Mouse (Mus musculus) effector memory CD4-positive, alpha-beta T cell, adult 7 months (primary cell): ENCODE data around the gene Pak4. TPM values are rescaled to one million over a fixed set of nuclear protein-coding genes. Genes with fewer than 3 reads are reported as not detected.

ENCODE experiments used
- polyA plus RNA-seq: library from polyadenylated mRNA; unstranded; fragments of 100-300 nt; shearing (Covaris generic); gene quantifications from one replicate; pipeline ENCODE4 v1.2.1, GENCODE M21; 2017

Gene Pak4
- polyA plus RNA-seq = 9.0 TPM

DNA sequence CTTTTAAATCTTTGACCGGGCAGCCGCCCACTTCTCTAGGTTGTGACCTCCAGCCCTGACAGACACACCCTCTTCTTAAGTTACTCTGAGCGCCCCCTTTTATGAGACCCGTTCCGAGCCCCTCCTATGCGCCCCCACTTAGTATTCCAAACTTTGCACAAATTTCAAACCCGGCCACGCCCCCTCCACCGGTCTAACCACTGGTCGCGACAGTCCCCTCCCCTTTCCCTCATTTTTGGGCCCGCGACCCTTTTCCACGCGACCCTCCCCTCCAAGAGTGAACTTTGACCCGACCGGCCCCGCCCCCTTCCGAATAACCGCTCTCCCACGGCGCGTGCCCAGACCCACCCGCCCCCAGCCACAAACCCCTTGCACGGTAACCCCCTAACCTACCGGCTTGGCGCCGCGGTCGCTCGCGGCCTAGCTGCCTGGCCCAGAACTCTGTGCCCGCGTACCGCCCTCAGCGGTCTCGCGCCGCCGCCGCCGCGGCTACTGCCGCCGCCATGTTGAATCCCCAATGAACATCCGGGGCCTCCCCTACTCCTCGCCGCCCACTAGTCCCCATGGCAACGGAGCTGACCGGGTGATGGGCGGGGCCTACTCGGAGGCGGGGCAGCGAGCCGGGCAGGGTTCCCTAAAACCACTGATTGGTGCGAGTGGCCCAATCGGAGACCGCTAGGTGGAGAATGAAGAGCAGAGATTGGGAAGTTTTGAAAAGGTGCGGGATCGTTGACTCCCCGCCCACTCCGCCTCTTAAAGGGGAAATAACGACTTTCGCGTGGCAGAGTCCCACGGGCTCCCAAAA is at the start of gene Pak4, which contains the start of gene Samd4b:
Gene Pak4, minus strand, starts transcription at position 544 of the 805 bp plus-strand sequence.
Gene Samd4b, minus strand, starts transcription at position 503 of the 805 bp plus-strand sequence.

DNA sequence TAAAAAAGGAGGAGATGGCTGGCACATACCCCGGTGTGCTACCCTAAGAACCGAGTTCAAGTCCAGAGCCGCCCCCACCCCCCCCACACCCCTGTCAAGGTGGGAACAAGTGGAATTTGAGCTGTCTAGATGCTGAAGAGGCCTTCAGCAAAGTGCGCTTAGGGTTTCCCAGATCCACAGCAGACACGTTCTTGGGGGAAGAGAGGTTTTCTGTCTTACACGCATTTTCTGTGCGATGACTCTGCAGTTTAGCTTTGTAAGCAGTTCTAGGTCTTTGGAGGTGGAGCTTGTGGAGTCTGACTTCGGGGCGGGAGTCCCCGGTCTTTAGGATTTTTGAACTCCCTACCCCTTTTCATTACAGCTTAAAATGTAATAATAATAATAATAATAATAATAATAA is 33.1 kb upstream of the Pak4 start, which contains the start of gene Acp7:
Gene Acp7, minus strand, starts transcription at position 260 of the 400 bp plus-strand sequence.

DNA sequence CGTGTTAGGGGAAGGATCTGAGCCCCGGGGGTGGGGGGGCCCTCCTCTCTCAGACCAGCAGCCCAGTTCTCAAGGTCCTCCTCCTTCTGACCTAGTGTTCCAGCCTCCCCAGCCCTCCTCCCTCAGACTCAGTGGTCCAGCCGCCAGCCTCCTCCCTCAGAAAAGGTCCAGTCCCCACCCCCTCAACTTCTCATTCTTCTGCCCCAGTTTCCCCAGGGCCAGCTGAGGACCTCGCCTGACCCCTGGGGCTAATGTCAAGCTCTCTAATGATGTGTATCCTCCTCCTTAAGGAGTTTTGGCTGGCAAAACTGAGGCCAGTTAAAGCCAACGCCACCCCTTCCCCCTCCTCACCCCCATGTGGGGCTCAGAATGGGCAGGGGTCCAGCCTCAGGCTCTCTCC is 50.8 kb downstream of the Pak4 start, which contains the start of gene Nccrp1:
Gene Nccrp1, minus strand, starts transcription at position 101 of the 400 bp plus-strand sequence.

DNA sequence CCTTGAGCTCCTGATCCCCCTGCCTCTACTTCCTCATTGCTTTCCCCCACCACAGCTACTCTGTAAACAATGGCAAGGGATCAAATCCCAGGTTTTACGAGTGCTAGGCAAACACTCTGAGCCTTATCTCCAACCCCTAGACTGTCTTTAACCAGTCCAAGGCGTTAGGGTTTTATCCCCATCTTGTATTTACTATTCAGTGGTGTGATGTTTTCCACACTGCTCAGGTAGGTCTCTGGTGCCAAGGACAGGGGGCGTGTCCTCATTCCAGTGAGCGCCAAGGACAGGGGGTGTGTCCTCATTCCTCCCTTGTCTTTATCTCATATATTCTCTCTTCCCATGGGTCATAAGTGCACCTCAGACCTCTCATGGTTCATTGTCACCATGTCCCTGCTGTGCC is 57.5 kb downstream of the Pak4 start, which contains the start of gene Sycn:
Gene Sycn, plus strand, starts transcription at position 360 of the 400 bp plus-strand sequence.

DNA sequence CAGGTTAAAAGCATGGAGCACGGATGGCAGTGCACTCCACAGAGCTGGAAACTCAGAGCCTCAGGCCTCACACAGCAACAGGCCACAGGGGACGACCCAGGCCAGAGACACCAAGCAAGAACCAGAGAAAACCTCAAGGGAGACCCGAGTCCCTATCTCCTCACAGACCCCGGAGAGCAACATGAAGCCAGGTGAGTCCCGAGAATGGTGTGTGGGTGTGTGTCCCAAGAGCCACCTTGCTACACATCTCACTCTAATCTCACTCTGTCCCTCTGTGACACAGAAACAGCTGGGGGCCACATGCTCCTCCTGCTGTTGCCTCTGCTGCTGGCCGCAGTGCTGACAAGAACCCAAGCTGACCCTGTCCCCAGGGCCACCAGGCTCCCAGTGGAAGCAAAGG is 75.4 kb downstream of the Pak4 start, which contains the start of gene Ifnl3:
Gene Ifnl3, plus strand, starts transcription at position 301 of the 400 bp plus-strand sequence.

DNA sequence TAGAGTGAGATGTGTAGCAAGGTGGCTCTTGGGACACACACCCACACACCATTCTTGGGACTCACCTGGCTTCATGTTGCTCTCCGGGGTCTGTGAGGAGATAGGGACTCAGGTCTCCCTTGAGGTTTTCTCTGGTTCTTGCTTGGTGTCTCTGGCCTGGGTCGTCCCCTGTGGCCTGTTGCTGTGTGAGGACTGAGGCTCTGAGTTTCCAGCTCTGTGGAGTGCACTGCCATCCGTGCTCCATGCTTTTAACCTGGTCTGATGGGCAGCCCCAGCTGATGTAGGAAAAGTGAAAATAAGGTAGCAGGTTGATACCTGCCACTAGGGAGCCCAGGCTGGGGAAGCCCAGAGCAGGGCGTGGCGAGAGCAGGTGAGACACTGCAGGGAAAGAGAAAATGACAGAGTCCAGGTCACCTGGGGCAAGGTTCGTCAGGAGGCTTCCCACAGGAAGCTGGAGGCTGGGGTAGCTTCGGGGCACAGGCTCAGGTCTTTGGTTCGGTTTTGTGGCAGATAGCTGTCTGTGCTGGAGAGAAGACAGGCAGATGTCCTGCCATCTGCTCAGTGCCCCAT is 87.5 kb downstream of the Pak4 start, which contains the start of gene Ifnl2:
Gene Ifnl2, minus strand, starts transcription at position 51 of the 570 bp plus-strand sequence.

Other genes starting within 250 kb of the Pak4 start
- 871 TPM for gene Rps16, start 247.5 kb downstream of the Pak4 start, polyA plus RNA-seq
- gene Plekhg2, start 225.6 kb downstream of the Pak4 start, polyA plus RNA-seq = 21.7 TPM
- 606 TPM for gene Zfp36, start 217.9 kb downstream of the Pak4 start, polyA plus RNA-seq
- gene Med29, start 205.5 kb downstream of the Pak4 start, polyA plus RNA-seq = 20.2 TPM
- 160 TPM for gene Paf1, start 205.2 kb downstream of the Pak4 start, polyA plus RNA-seq
- gene Gmfg, start 160.7 kb downstream of the Pak4 start, polyA plus RNA-seq = 550 TPM
- gene Lrfn1, start 146.2 kb downstream of the Pak4 start, polyA plus RNA-seq = 0.88 TPM
- gene Ifnl2, start 87.7 kb downstream of the Pak4 start, polyA plus RNA-seq = not detected
- gene Ifnl3, start 75.3 kb downstream of the Pak4 start, polyA plus RNA-seq = not detected
- gene Sycn, start 57.3 kb downstream of the Pak4 start, polyA plus RNA-seq = not detected
- 4.0 TPM for gene Nccrp1, start 50.9 kb downstream of the Pak4 start, polyA plus RNA-seq
- gene Samd4b, start within 50 bp of the Pak4 start, polyA plus RNA-seq = 72.4 TPM
- not detected for gene Acp7, start 33.1 kb upstream of the Pak4 start, polyA plus RNA-seq
- gene Fbxo27, start 94.7 kb upstream of the Pak4 start, polyA plus RNA-seq = 1.7 TPM
- 8.7 TPM for gene Fbxo17, start 118.6 kb upstream of the Pak4 start, polyA plus RNA-seq
- 47.4 TPM for gene Mrps12, start 143.6 kb upstream of the Pak4 start, polyA plus RNA-seq
- 19.0 TPM for gene Sars2, start 143.8 kb upstream of the Pak4 start, polyA plus RNA-seq
- not detected for gene Ccer2, start 158.0 kb upstream of the Pak4 start, polyA plus RNA-seq
- gene Sirt2, start 168.6 kb upstream of the Pak4 start, polyA plus RNA-seq = 78.1 TPM
- gene Nfkbib, start 169.3 kb upstream of the Pak4 start, polyA plus RNA-seq = 304 TPM
- gene Rinl, start 190.8 kb upstream of the Pak4 start, polyA plus RNA-seq = 310 TPM
- 269 TPM for gene Hnrnpl, start 210.4 kb upstream of the Pak4 start, polyA plus RNA-seq
- gene Ech1, start 227.0 kb upstream of the Pak4 start, polyA plus RNA-seq = 157 TPM
- gene Lgals4, start 235.7 kb upstream of the Pak4 start, polyA plus RNA-seq = 22.2 TPM